Mouse (Mus musculus) thymus, postnatal 25 days (tissue): ENCODE results near the gene Slx4ip.

ENCODE experiments used
- DNase-seq: peaks from one replicate; pipeline ENCODE4 v3.0.0; 2022

Slx4ip gene

GRCm38 (mm10) chr2:136952238-136952637, 61.2 kb downstream of the Slx4ip start:
- DNase-seq = no peak

- no peak for DNase-seq
These were observed 64.9 kb downstream of the Slx4ip start for GRCm38 (mm10) chr2:136955726-136956571.

GRCm38 (mm10) chr2:136958697-136959096, 67.7 kb downstream of the Slx4ip start:
- no peak for DNase-seq

- no peak for DNase-seq
These were observed 84.8 kb downstream of the Slx4ip start for GRCm38 (mm10) chr2:136975774-136976173.

GRCm38 (mm10) chr2:136979056-136979772, 88.2 kb downstream of the Slx4ip start:
- no peak for DNase-seq

- no peak for DNase-seq
These were observed 90.3 kb downstream of the Slx4ip start for GRCm38 (mm10) chr2:136981062-136981879.

- no peak for DNase-seq
These were observed 92.9 kb downstream of the Slx4ip start for GRCm38 (mm10) chr2:136983959-136984358.

GRCm38 (mm10) chr2:136985998-136986730, 95.1 kb downstream of the Slx4ip start:
- no peak for DNase-seq

GRCm38 (mm10) chr2:136993116-136993515, 102.1 kb downstream of the Slx4ip start:
- no peak for DNase-seq

- DNase-seq = no peak
These were observed 106.1 kb downstream of the Slx4ip start for GRCm38 (mm10) chr2:136997104-136997503.

GRCm38 (mm10) chr2:137002031-137002430, 111.0 kb downstream of the Slx4ip start:
- no peak for DNase-seq

GRCm38 (mm10) chr2:137006656-137007055, 115.6 kb downstream of the Slx4ip start:
- DNase-seq = no peak

- DNase-seq = no peak
These were observed 121.0 kb downstream of the Slx4ip start for GRCm38 (mm10) chr2:137011980-137012379.

GRCm38 (mm10) chr2:137013151-137013550, 122.1 kb downstream of the Slx4ip start:
- DNase-seq = no peak

GRCm38 (mm10) chr2:137013811-137014350, 122.9 kb downstream of the Slx4ip start:
- no peak for DNase-seq

- no peak for DNase-seq
These were observed 123.4 kb downstream of the Slx4ip start for GRCm38 (mm10) chr2:137014423-137014822.

- DNase-seq = no peak
These were observed 153.1 kb downstream of the Slx4ip start for GRCm38 (mm10) chr2:137044122-137044521.

- DNase-seq = no peak
These were observed 158.3 kb downstream of the Slx4ip start for GRCm38 (mm10) chr2:137049367-137049766.

- DNase-seq = no peak
These were observed 158.9 kb downstream of the Slx4ip start for GRCm38 (mm10) chr2:137049906-137050305.

GRCm38 (mm10) chr2:137063829-137064228, 172.8 kb downstream of the Slx4ip start:
- no peak for DNase-seq

GRCm38 (mm10) chr2:137064513-137064912, 173.5 kb downstream of the Slx4ip start:
- no peak for DNase-seq

GRCm38 (mm10) chr2:137067479-137068110, 176.6 kb downstream of the Slx4ip start:
- no peak for DNase-seq
